Mouse (Mus musculus) heart, embryonic 11.5 days (tissue): ENCODE measurements around the gene Tmem95. TPM values are rescaled to one million over a fixed set of nuclear protein-coding genes. Genes with fewer than 3 reads are reported as not detected.

Experiments
- ATAC-seq: fragments of 200-750 bp; cut with Nextera tagmentation; replicated peaks from 2 replicates; pipeline ENCODE4 v1.8.0; 2017; ENCODE audit warnings: moderate library complexity; ENCODE audit not compliant: insufficient number of reproducible peaks, low FRiP score, low TSS enrichment
- H3K27ac ChIP-seq: fragments of 300-500 bp; sonication (generic); 2 replicates; pipeline ENCODE4 v1.5.1; 2014; ENCODE audit warnings: mild to moderate bottlenecking, low read depth, low read length
- H3K27me3 ChIP-seq: fragments of 300-500 bp; sonication (generic); 2 replicates; pipeline ENCODE4 v1.6.1; 2014; ENCODE audit warnings: mild to moderate bottlenecking, low read length, mixed read lengths; ENCODE audit not compliant: control insufficient read depth, insufficient read depth
- H3K36me3 ChIP-seq: fragments of 300-500 bp; sonication (generic); 2 replicates; pipeline ENCODE4 v1.6.1; 2014; ENCODE audit warnings: mild to moderate bottlenecking, low read length, moderate library complexity, mixed read lengths; ENCODE audit not compliant: control insufficient read depth, insufficient read depth
- H3K4me1 ChIP-seq: fragments of 300-500 bp; sonication (generic); 2 replicates; pipeline ENCODE4 v1.6.1; 2014; ENCODE audit warnings: low read length; ENCODE audit not compliant: control insufficient read depth, insufficient read depth
- H3K4me2 ChIP-seq: fragments of 300-500 bp; sonication (generic); 2 replicates; pipeline ENCODE4 v1.6.1; 2014; ENCODE audit warnings: mild to moderate bottlenecking, moderate library complexity
- H3K4me3 ChIP-seq: fragments of 300-500 bp; sonication (generic); 2 replicates; pipeline ENCODE4 v1.5.1; 2014; ENCODE audit warnings: low read depth, low read length
- H3K9ac ChIP-seq: fragments of 300-500 bp; sonication (generic); 2 replicates; pipeline ENCODE4 v1.6.1; 2014; ENCODE audit warnings: mild to moderate bottlenecking, low read depth, low read length, moderate library complexity
- H3K9me3 ChIP-seq: fragments of 300-500 bp; sonication (generic); replicated peaks from 2 replicates; pipeline ENCODE4 v1.6.1; 2016; ENCODE audit warnings: low read length; ENCODE audit not compliant: control insufficient read depth
- WGBS: fragments of 180-500 bp; shearing (Covaris S2); extraction: QIAGEN DNeasy Blood & Tissue Kit; methylation state at CpG from one replicate; pipeline ENCODE4 v1.1.7; 2014; ENCODE audit not compliant: insufficient replicate concordance; 5-methylcytosine and 5-hydroxymethylcytosine counted together
- polyA plus RNA-seq: library from polyadenylated mRNA; unstranded; fragments of >200 nt; fragmentation: Nextera tagmentation; extraction: Ambion mirVana; gene quantifications from 2 replicates; pipeline ENCODE4 v1.2.1, GENCODE M21; 2014

Tmem95 gene
- polyA plus RNA-seq, 1 experiment from 2014 or later, result not detected

DNA sequence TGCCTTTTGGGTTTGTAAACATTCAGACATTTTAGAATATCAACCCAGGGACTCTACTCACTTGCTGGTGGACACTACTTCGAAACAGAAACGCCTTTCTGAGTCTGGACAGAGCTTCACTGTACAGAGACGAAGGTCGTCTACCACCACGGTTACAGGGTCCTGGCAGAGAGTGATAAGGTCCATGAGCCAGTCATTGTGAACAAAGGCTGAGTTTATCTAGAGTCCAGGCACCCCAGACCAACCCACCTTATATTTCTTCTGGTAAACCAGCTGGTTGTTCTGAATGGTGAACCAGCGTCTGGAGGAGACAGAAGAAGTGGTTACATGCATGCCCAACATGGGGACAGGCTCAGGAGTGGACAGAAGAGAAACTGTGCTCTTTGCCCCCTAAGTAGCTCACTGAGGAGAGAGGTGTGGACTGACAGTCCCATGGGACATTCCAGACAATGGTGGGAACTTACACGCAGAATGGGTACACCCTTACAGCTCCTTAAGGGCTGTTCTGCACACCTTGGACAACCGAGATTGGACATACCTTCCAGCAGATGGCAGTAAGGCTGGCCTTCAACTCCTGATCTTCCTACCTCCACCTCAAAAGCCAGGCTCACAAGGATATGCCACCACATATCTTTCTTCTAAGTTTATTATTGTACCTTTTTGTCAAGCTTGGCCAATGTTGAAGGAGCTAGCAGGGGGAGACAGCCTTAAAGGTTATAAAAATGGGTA lies 9.3 kb upstream of the Tmem95 start:
- Histone ChIP-seq H3K36me3 (no peaks in the 10 kb centered on the region), H3K27me3 (no peaks in the 10 kb centered on the region), H3K4me2 (peak overlapping the region; percentile 40), H3K27ac (peak overlapping the region; percentile 88), H3K4me1 (peaks cover 38% of the 10 kb centered on the region), H3K4me3 (no peak overlapping the region), H3K9ac (0 out of 2 replicates have a peak overlapping the region, but pooled peaks have one; percentile 22), H3K9me3 (no peaks in the 10 kb centered on the region)
- WGBS, result 45% methylated on average over 8 of the region's 8 CpGs
- peak; percentile 73; the same call in 1 of the 2 replicates for ATAC-seq

DNA sequence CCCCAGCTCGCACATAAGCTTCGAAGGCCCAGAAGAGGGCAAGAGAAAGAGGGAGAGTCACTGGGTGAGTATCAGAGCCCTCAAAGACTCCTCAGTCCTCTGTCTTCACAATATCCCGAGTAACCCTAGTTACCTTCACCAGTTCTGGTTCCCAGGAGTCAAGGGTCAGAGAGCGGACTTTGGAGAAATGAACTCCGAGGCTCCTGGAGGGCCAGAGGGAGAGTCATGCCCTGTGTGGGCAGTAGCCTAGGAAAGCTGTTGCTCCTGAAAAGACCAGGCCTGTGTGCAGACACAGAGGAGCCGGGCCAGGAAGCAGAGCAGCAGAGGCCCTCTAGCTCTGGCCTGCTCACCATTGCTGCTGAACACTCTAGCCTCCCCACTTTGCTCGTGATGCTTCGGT lies 6.8 kb upstream of the Tmem95 start:
- ATAC-seq, result no peak
- Histone ChIP-seq H3K9me3 (no peaks in the 10 kb centered on the region), H3K27ac (peak overlapping the region; percentile 35; the same call in 1 of the 2 replicates), H3K4me2 (peak overlapping the region; percentile 27; the same call in 1 of the 2 replicates), H3K4me1 (peaks cover 30% of the 10 kb centered on the region), H3K36me3 (no peaks in the 10 kb centered on the region), H3K4me3 (no peak overlapping the region), H3K9ac (peak overlapping the region; percentile 40; the same call in 1 of the 2 replicates), H3K27me3 (no peaks in the 10 kb centered on the region)
- 77% methylated on average over 8 of the region's 8 CpGs for WGBS

DNA sequence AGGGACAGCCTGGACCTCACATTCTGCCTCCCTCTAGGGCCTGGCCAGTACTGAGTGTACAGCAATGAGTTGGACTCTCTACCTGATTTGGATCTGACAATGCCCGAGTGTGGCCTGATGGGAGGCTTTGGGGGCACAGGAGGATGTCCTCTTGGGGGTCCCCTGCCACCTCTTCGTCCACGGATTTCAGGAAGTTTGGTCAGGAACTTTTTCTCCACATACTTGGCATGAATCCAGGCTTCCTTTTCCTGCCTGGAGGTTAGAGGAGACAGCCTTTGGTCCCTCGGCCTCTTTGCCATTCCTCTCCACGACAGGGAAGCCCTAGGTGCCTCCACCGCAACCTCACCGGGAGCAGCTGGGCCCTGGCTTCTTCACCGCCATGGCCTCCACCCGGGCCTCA lies 6.4 kb upstream of the Tmem95 start:
- WGBS, result 60% methylated on average over 9 of the region's 9 CpGs
- H3K27ac ChIP-seq, result peak overlapping the region; percentile 35; the same call in 1 of the 2 replicates
- peak overlapping the region; percentile 27; the same call in 1 of the 2 replicates for H3K4me2 ChIP-seq
- no peaks in the 10 kb centered on the region for H3K27me3 ChIP-seq
- H3K4me3 ChIP-seq, result no peak overlapping the region
- H3K4me1 ChIP-seq, result peaks cover 32% of the 10 kb centered on the region
- H3K9me3 ChIP-seq, result no peaks in the 10 kb centered on the region
- H3K36me3 ChIP-seq, result no peaks in the 10 kb centered on the region
- ATAC-seq, result no peak
- H3K9ac ChIP-seq, result 0 out of 2 replicates have a peak overlapping the region, but pooled peaks have one; percentile 40

DNA sequence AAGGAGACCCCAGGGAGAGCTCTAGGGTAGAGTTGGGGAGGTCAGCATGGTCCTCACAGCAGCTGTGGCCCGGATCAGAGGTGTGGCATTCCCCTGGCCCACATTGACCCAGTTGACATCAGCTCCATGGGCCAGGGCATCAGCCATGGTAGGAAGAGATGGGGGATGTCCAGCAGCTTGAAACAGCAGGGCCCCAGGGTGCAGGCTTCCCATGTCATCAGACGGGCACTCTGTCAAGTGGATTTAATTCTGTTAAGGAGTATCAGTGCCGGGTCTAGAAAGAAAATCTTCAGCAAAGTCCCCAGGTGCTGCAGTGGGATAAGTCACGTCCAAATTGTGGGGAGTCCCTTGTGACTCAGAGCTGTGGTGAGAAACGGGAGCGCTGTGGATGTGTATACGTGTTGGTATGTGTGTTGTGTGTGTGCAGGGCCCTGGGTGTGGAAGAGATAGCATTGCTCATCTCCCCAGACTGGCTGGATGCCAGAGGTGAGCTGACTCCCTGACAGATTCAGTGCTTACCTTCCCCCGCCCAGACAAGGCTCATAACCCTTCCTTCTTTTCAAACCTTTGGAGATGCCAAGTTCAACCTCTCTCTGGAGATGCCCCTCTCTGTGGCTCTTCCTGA lies 5.8 kb upstream of the Tmem95 start:
- Histone ChIP-seq H3K4me2 (peak overlapping the region; percentile 27; the same call in 1 of the 2 replicates), H3K4me1 (peaks cover 36% of the 10 kb centered on the region), H3K9ac (no peak overlapping the region), H3K27ac (no peak overlapping the region), H3K4me3 (no peak overlapping the region), H3K27me3 (no peaks in the 10 kb centered on the region), H3K9me3 (no peaks in the 10 kb centered on the region), H3K36me3 (no peaks in the 10 kb centered on the region)
- WGBS, result 84% methylated on average over 8 of the region's 8 CpGs
- ATAC-seq, result no peak

DNA sequence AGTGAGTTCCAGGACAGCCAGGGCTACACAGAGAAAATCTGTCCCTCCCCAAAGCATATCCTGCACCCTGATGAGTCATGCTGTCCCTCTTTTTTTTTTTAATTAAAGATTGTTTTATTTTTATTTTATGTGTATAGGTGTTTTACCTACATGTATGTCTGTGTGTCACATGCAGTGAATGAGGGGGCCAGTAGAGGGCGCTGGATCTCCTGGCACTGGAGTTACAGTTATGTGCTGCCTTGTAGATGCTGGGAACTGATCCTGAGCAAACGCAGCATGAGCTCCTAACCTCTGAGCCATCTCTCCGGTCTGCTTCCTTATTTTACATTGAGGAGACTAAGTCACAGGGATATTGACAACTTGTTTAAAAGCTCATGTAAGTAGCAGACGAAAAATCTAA lies 5.2 kb upstream of the Tmem95 start:
- H3K9ac ChIP-seq, result no peak overlapping the region
- peaks cover 36% of the 10 kb centered on the region for H3K4me1 ChIP-seq
- no peak overlapping the region for H3K27ac ChIP-seq
- no peaks in the 10 kb centered on the region for H3K9me3 ChIP-seq
- ATAC-seq, result no peak
- H3K4me3 ChIP-seq, result no peak overlapping the region
- H3K4me2 ChIP-seq, result no peak overlapping the region; the same call in 1 of the 2 replicates
- no peaks in the 10 kb centered on the region for H3K36me3 ChIP-seq
- WGBS, result 59% methylated on average over 4 of the region's 4 CpGs
- no peaks in the 10 kb centered on the region for H3K27me3 ChIP-seq

DNA sequence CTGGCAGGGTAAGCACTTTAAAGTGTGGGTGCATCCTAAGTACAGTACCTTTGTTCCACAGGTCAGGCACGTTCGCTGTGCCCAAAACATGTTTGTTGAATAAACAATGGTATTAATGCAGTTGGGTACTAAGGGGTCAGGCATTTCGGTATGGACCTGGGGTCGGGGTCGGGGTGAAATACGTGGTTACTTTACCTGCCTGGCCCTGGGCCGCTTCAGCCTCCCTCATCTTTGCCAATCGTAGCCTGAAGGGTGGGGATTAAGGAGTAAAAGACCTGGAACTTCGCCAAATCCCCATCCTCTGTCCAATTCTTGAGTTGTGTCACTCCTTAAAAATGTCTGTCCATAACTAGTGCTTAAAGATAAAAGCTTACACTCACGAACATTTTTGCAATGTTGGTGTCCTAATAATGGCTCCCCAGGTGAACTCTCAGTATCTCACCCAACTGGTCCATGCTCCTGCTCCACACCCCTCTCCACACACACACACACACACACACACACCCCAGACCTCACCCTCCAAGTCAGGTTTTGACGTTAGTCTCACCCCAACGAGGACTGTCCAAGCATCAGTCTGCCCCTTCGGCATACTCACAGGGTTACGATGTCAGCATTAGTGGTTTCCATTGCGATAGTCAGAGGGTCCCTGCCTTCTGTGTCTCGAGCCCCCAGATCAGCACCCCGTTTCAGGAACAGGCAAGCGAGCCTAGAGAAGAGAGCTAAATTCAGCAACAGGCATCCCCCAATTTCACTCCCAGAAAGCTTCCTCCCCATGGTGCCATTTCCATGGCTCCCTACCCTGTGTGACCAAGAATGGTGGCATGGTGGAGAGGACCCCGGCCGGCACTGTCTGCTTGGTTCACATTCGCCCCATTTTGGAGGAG lies 4.2 kb upstream of the Tmem95 start:
- peak overlapping the region; percentile 79 for H3K4me2 ChIP-seq
- H3K9me3 ChIP-seq, result no peaks in the 10 kb centered on the region
- 61% methylated on average over 21 of the region's 21 CpGs for WGBS
- H3K27me3 ChIP-seq, result no peaks in the 10 kb centered on the region
- H3K36me3 ChIP-seq, result no peaks in the 10 kb centered on the region
- ATAC-seq, result no peak
- H3K9ac ChIP-seq, result peak overlapping the region; percentile 82
- peak overlapping the region; percentile 90 for H3K27ac ChIP-seq
- peaks cover 33% of the 10 kb centered on the region for H3K4me1 ChIP-seq
- peak overlapping the region; percentile 63 for H3K4me3 ChIP-seq

DNA sequence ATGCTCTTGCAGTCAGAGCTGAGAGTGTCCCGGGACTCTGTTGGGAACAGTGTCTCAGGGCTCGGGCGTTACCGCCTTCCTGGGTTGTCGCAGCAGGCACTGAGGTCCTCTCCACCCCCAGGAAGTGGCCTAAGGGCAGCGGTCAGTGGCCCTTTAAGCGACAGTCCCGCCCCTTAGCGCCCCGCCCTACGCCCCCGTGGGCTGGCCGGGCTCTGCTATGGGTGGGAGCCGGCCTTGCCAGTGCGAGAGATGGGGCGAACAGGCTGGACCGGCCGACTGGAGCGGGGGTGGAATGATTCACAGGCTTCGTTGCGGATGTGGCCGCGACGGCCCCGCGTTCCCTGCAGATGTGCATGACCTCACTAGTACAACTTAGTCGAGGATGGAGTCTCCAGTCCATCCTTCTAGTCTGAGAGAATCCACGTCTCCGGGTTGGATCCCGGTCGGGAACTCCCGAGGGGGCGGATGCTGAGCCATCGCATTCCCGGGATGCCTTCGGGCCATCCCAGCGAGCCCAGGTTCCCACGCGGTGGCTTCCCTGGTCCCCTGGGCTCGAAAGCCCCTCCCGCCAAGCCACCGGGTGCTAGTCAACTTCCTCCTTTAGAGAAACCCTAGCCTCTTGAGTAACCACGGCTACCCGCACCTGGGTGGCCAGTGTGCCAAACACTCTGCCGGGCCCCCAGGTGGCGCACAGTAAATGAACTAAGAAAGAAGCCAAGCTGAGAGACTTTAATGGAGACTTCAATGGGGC lies 3.2 kb upstream of the Tmem95 start, which contains the start of gene Kctd11:
TSS of gene Kctd11 (minus strand) at position 554 of the 751 bp plus-strand sequence.
- Histone ChIP-seq H3K4me2 (peak within 1 kb of the TSS; percentile 79), H3K4me3 (peak within 1 kb of the TSS; percentile 63), H3K36me3 (no peaks in the 10 kb centered on the region), H3K9ac (peak within 1 kb of the TSS; percentile 82), H3K27ac (peak within 1 kb of the TSS; percentile 90), H3K9me3 (no peaks in the 10 kb centered on the region), H3K4me1 (peaks cover 32% of the 10 kb centered on the region), H3K27me3 (no peaks in the 10 kb centered on the region)
- whole genome bisulfite sequencing, result under 1% methylated on average over 46 of the region's 46 CpGs
- ATAC-seq, result peak; percentile 91

DNA sequence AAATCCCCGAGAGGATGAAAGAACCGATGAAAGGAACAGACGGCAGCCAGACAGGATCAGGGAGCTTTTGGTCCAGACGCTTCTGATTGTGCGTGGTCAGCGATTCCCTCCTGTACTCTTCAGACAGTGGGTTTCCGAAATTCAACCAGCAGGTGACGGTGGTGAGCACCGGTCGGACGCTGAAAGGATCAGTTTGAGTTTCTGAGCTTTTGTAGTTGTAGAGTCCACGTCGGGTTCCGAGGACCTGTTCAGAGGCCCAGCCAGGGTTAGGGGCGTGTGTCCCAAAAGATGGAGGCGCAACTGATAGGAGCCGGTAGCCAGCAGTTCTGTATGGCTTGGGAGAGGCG lies 2.7 kb upstream of the Tmem95 start:
- under 1% methylated on average over 18 of the region's 18 CpGs for WGBS

More for the DNA sequence above, 2.7 kb upstream of the Tmem95 start:
- no peaks in the 10 kb centered on the region for H3K9me3 ChIP-seq
- peaks cover 30% of the 10 kb centered on the region for H3K4me1 ChIP-seq
- peak overlapping the region; percentile 63 for H3K4me3 ChIP-seq
- H3K27me3 ChIP-seq, result no peaks in the 10 kb centered on the region
- H3K27ac ChIP-seq, result peak overlapping the region; percentile 90
- H3K9ac ChIP-seq, result peak overlapping the region; percentile 82
- peak; percentile 9 for ATAC-seq
- no peaks in the 10 kb centered on the region for H3K36me3 ChIP-seq
- peak overlapping the region; percentile 79 for H3K4me2 ChIP-seq
